Mouse (Mus musculus) cerebellum, adult 2 months (tissue): ENCODE measurements around the gene Adra1d.

ENCODE experiments used
- CTCF ChIP-seq: fragments of 200-500 bp; IDR thresholded peaks from 2 replicates; pipeline ENCODE4 v1.5.1; 2011; ENCODE audit warnings: low read depth, mild to moderate bottlenecking, control low read depth, low read length, moderate library complexity, borderline replicate concordance; ENCODE audit not compliant: insufficient read depth
- POLR2A ChIP-seq: fragments of 200-500 bp; IDR thresholded peaks from 2 replicates; pipeline ENCODE4 v1.6.1; 2011; ENCODE audit warnings: low read length, control low read depth, borderline replicate concordance; ENCODE audit not compliant: insufficient read depth

GRCm38 (mm10) chr2:131548330-131548729 lies 13.8 kb downstream of the Adra1d start:
- TF ChIP-seq CTCF (no peak), POLR2A (no peak)
